Mouse (Mus musculus) telencephalon, adult 2 months (tissue): ENCODE data around the gene Ptpn11.
"Not testable (repeated sequence)": the region's sequence is repeated elsewhere in the genome, so short reads cannot be mapped to it uniquely, and the experiment has no call there.

Experiments used
- DNase-seq: peaks from one replicate; pipeline ENCODE4 v3.0.0-alpha.2; 2011; ENCODE audit warnings: low read depth, low spot score

Ptpn11 gene

DNA sequence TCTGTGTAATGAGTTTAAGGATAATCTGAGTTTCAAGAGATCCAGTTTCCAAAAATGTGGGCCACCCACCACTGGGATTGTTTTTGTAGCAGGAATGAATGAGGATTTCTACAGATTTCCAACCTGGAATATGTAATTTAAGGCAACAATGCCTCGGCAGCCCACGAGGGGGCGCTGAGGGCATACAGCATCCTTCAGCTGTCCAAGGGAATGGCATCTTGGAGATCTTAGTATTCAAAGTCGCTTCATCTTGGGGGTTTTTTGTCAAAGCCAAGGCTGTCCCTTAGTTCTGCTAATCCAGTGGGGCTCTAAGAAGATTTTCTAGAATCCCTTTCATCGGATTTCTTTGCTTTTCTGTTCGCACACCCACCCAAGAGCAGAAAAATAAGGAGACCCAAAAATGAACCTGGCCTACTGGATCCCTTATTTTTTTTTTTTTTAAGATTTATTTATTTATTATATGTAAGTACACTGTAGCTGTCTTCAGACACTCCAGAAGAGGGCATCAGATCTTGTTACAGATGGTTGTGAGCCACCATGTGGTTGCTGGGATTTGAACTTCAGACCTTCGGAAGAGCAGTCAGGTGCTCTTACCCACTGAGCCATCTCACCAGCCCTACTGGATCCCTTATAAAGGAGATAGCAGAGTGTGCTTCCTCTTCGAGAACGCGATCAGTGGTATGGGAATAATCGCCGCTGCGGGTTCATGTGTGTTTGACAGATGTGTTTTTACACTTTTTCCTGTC lies 24.4 kb upstream of the Ptpn11 start:
- DNase-seq: peak; percentile 47

DNA sequence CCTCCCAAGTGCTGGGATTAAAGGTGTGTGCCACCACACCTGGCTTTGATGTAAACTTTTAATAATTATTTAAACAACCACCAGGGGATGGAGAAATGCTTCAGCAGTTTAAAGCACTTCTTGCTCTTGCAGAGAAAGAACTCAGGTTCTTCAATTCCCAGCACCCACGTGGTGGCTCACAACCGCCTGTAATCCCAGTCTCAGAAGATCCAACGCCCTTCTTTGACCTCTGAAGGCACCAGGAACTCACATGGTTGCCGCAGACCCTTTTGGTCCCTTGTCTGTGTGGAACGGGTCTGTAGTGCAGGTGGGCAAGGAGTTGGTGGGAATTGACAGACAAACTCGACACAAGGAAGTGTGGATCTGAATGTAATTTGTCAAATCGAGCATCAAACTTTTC lies 23.5 kb upstream of the Ptpn11 start:
- no peak for DNase-seq

DNA sequence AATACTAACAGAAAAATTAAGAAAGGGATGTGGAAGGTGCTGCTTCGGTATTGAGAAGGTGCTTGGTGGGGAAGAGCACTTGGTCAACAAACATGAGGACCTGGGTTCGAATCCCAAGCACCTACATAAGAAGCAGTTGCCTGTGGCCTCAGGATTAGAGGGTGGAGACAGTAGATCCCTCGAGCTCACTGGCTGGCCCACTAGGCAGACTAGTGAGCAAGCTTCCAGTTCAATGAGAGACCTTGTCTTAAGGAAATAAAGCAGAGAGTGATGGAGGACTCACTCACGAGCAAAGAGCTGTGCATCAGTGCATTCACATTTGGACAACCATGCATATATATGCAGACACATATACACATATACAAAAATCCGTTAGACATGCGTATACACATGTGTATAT lies 20.9 kb upstream of the Ptpn11 start:
- no peak for DNase-seq

DNA sequence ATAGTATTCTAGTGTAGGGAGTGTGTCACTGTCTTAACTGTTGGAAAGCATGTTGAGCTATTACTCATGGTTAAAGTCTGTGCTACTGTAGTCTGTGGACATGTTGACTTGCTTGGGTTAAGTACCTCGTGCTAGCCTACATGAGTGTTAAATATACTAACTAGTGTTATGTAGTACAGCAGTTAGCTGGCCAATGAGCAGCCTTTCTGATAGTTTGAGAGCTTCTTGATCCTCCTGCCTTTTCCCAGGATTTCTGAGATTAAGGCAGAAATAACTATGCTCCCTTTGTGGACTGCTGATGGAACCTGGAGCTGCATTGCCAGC lies 19.4 kb upstream of the Ptpn11 start:
- DNase-seq: no peak

DNA sequence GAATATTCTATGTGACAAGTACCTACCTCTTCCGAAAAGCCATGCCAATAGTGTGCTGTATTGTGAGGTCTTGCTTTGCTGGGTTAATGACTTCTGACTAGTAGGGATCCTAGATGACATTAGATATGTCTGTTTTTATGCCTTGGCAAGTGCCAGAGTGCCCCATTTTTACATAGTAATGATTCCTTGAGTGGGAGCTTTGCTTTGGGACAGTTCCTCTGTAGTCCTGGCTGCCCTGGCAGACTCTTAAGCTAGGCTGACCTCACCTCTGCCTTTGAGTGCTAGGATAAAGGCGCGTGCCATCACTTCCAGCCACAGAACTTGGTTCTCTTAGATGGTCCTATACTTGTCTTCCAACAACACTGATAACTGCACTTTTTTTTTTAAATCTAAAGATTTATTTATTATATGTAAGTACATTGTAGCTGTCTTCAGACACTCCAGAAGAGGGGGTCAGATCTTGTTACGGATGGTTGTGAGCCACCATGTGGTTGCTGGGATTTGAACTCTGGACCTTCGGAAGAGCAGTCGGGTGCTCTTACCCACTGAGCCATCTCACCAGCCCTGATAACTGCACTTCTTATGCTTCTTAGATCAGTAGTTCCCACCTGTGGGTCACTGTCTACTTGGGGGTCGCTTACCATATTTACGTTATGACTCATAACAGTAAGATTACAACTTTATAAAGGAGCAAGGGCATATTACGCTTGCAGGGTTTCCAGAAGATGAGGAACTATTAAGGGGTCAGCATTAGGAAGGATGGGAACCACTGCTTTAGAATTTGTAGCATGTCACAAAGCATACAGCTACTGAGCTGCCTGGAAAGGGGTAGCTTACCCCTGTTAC lies 18.8 kb upstream of the Ptpn11 start:
- no peak for DNase-seq

DNA sequence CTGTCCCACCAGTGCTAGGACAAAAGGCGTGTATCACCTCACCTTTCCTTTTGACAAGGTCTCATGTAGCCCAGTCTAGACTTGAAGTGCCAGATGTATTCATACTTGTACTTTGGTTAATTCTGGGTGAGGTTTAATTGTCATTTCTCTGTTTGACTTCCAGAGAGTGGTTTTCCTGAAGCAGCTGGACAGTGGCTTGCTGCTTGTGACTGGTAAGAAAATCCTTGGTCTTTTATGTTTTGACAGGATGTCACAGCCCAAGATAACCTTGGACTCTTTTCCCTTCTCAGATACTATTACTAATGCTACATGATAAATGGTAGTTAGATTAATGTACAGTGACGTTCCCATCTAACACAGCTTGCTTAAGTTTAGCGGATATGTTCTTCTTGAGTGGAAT lies 15.8 kb upstream of the Ptpn11 start:
- no peak for DNase-seq

DNA sequence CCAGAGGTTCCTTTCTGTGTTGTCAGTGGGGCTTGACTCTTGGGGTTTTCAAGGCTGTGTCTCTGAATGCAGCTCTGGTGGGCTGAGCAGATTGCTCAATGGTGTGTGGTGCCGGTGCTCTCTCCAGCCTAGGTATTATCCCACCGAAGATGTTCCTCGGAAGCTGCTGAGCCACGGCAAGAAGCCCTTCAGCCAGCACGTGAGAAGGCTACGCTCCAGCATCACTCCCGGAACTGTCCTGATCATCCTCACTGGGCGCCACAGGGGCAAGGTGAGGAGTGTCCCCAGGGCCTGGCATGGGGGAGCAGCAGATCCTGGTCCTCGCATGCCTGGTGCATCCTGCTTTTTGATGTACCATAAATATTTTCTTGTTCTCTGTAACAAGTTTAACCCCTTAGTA lies 15.3 kb upstream of the Ptpn11 start:
- no peak for DNase-seq

DNA sequence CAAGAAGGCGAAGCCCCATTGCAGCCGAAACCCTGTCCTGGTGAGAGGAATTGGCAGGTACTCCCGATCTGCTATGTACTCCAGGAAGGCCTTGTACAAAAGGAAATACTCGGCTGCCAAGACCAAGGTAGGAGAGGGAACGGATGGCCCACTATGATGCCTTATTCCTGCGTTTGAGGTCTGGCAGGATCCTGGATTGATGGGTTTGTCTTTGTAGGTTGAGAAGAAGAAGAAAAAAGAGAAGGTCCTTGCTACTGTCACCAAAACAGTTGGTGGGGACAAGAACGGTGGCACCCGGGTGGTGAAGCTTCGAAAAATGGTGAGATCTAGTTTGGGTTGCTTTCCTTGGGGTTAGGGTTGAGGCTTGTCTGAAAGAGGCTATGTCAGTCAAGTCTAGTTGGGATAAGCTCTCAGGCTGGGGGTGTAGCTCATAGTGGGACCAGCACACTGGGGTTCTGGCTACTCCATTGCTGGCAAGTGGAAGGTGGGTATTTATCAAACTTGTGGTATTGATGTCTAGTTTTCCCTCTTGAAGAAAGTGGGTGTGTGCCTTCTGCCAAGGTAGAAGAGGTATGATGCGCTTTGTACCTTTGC lies 14.4 kb upstream of the Ptpn11 start:
- not testable (repeated sequence) for DNase-seq

DNA sequence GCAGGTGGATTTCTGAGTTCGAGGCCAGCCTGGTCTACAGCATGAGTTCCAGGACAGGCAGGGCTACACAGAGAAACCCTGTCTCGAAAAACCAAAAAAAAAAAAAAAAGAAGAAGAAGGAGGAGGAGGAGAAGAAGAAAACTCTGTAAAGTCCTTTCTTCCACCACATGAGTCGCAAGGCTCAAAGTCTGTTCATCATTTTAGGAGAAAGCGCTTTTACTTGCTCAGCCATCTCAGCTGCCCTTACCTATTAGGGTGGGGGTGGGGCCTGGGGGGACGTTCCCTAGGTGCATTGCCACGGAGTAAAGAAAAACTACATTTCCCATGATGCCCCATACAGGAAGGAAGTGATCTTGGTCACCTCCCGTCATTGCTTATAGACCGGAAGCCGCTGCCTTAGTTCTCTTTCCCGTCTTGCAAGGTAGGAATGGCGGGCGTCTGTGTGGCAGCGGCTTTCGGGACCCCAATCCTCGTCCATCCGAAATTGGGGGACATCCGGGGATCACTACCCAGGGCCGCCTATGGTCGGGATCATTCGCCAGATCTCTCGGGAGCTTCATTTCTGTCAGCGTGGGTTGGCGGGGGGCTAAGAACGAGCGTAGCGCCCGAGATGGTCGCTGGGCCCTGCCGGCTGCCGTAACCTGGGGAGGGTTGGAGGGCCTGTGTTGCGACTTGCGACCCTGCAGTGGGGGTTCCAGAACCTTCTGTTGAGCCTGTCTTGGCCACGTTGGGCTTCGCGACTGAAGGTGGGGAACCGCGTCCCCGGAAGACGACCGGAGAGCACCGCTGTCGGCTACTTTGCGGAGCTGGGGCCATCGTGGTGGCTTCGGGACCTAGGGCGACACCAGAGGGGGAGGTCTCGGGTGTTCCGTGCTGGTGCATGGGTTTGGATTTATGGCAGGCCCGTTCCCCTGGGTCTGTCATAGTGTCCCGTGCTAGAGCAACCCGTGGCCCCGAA lies 13.2 kb upstream of the Ptpn11 start, which contains the start of gene Rpl6:
TSS of gene Rpl6 (plus strand) at position 350 of the 958 bp plus-strand sequence.
- DNase-seq: peak; percentile 91

DNA sequence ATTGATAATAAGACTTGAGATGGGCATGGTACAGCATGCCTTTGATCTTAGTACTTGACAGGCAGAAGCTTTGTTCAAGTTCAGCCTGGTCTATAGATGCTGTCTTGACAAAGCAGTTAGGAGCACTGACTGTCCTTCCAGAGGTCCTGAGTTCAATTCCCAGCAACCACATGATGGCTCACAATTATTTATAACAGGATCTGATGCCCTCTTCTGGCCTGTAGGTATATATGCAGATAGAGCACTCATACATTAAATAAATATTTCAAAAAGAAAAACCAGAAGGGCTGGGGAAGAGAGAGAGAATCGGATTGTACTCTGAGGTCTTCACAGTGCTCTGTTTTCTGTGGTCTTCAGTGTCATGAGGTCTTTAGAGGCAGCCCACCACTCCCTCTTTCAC lies 11.3 kb upstream of the Ptpn11 start:
- DNase-seq: no peak

DNA sequence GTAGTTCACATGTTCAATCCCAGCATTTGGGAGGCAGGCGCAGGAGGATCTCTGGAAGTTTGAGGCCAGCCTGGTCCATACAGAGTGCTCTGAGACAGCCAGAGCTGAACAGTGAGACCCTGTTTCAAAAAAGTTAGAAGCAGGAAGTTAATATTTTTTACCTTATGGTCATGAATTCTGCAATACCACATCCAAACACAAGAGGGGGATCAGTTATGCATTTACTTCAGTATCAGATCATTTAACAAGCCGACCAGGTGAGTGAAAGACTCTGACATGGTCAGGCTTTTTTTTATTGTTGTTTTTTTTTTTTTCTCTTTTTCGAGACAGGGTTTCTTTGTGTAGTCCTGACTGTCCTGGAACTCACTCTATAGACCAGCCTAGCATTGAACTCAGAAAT lies 10.5 kb upstream of the Ptpn11 start:
- no peak for DNase-seq

DNA sequence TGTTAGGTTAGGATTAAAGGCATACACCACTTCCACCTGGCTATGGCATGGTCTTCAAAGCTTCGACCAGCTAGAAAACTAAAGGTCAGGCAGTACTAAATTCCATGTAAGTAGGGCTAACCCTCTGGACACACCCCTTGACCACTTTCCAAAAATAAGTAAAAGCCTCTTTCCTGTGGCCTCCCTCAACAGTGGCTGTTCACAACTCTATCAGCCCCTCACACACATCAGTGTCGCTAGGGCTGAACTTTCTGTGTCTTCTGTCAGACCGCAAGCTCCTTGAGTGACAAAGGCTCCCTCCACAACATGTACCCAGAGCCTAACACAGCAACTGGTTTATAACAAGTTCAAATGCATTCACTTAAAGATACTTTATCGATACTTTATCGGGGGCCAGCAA lies 7.2 kb upstream of the Ptpn11 start:
- no peak for DNase-seq

DNA sequence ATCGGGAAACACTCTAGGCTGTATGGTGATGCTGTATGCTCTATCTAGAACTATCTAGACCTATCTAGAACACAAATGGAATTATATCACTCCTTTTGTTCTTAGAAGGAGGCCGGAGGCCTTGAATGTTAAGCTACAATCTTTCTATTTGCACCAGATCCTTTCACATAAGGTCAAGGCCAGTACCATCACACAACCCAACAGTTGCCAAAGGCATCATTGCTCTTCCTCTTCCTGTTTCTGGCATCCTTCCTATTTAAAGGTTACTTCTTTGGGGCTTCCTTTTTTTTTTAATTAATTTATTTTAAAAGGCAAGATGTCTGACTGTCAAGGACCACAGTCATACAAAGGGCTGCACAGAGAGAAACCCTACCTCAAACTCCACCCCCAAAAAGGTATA lies 6.1 kb upstream of the Ptpn11 start:
- no peak for DNase-seq

DNA sequence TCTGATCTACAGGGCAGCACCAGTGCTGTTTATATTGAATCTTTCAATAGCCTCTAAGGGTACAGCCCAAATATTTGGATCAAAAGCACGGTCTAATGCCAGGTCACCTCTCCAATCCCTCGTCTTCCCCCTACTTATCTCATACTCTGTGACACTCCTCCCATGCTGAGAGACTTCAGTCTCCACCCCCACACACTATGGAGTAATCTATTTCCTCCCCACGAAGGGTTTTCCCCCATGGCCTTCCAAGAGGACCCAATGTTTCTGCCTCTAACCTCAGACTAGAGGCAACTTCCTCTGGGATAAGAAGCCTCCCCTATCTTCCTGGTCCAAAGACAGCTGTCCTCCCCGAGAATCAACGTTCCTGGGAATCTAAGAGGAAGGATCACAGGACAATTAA lies 5.6 kb upstream of the Ptpn11 start:
- no peak for DNase-seq

DNA sequence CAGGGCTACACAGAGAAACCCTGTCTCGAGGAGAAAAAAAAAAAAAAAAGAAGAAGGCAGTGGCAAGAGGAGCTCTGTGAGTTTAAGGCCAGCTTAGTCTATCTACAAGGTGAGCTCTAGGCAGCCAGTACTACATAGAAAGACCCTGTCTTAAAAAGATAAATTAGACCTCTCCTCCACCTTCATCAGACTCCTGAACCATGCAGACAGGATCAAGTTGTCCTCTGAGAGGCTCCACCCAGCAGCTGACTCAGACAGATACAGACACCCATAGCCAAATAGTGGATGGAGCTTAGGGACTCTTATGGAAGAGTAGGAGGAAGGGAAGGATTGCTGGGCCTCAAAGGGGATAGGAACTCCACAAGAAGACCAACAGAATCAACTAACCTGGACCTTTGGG lies 3.0 kb upstream of the Ptpn11 start:
- DNase-seq: no peak

DNA sequence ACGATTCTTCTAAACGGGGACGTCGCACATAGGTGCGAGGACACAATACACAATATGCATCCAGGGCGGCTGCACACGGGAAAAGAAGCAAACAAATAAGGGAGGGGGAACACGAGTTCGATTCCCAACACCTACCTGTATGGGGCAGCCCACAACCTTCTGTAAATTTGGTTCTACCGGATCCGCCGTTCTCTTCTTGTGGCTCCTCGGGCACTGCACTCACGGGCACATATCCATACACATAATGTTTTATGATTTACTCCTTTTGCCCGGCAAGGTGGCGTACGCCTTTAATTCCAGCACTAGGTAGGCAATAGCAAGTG lies 348 bp upstream of the Ptpn11 start:
- no peak for DNase-seq

DNA sequence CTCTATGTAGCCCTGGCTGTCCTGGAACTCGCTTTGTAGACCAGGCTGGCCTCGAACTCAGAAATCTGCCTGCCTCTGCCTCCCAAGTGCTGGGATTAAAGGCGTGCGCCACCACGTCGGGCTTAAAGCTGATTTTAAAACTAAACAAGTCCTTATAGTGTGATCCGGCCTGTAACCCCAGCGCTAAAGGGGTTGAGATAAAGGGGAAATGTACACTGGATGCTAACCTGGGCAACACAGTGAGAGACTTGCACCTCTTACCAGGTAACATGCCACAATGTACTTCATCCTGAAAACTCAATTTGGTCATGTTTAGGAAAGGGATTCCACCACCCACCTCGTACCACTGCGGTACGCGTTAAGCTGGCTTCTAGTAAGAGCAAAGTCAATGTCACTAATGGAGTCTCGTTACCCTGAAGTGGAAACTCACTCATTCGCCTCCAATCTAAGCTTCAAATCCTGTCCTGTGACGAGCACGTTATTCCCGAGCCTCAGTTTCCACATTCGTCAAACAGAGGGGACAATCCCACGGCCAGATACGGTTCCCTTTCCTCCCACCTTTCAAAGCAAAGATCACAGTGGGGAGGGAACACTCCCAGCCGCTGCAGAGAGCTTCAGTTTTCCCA lies 874 bp downstream of the Ptpn11 start:
- DNase-seq: no peak

DNA sequence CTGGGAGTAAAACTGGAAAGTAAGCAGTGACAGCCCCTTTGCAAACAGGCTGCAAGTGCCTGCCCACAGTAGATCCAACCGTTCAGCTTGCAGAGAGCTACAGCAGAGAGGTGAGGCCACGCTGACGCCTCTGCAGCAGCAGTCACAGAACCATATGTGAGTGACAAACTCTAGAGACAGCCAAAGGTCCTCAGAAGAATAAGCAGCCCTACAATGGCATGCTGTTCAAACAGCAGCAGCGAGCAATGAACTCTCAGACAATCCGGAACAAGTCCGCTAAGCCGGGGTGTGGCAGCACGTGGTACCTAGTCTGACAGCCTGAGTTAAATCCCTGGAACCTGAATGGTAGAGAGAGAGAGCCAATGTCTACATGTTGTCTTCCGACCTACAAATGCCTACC lies 2.0 kb downstream of the Ptpn11 start:
- no peak for DNase-seq

DNA sequence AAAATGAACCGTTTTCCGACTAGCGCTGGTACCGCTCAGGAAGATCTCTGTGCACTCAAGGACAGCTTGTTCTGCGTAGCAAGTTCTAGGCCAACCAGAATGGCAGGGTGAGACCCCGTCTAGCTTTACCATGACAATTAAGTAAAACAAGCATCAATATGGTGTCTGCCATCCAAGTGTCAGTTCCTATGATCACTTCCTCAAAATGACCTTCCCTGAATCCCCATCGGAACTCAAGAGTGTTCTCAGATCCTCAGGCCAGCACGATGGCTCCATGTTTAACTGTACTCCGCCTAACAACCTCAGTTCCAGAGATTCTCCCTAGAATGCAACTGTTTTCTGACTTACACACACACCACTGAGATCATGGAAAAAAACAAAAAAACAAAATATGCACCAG lies 2.9 kb downstream of the Ptpn11 start:
- DNase-seq: no peak

DNA sequence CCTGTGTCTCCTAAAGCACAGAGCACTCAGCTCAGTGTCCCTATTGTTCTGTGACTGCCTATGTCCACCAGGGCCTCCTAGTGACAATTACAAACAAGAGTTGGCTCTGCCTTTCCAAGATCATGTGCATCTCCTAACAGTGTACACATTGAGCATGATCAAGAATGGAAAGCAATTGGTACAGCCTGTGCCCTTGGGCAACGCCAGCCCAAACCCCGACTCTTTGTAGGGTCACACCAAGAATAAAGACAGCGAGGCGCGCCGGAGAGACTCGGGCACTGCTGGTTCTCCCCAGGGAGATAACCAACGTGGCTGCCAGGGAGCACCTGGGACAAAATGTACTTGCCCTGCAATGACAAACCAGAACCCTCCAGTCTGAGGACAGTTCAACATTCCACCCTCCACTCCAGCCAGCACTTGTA lies 3.6 kb downstream of the Ptpn11 start:
- DNase-seq: peak; percentile 73

DNA sequence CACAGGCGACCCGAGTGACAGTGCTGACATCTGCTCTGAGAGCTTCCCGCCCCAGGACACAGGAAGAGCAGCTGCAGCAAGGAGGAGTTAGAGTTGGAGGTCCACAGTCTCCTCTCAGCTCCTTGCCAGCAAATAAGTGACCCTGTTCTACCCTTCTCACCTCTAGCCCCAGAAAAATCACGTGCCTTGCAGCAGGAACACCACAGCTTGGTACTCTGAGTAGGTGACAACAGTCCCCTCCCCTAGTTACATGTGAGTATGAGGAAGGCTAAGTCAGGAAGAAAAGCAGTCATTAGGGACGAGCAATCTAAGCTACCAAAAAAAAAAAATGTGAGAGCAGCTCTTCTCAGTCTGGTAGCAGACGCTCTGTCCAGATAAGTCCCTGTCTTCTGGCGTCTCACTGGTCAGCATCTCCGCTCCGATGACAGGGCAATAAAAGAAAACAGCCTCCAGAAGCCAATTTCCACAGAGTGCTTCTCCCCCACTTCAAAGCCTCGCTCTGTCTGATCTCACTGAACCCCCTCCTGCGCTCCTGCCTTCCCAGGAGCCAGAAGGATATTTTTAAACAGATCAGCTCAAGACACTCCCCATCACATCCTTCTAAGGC lies 6.1 kb downstream of the Ptpn11 start:
- peak; percentile 53 for DNase-seq
